Mouse (Mus musculus): ENCODE data around the gene Acad11. TPM values are rescaled to one million over a fixed set of nuclear protein-coding genes. Genes with fewer than 3 reads are reported as not detected.

The Acad11 gene
- polyA plus RNA-seq, 1 experiment, result 40.5 TPM

GRCm38 (mm10) chr9:104140351-104140750, 77.2 kb downstream of the Acad11 start:
- H3K4me1 ChIP-seq (ENCODE audit: control insufficient read depth, insufficient read depth, low read length), result no peaks in the 10 kb centered on the region
- no peaks in the 10 kb centered on the region for H3K9me3 ChIP-seq (replicated peaks; ENCODE audit: control insufficient read depth, insufficient read depth, low read length, poor library complexity, severe bottlenecking)
- H3K36me3 ChIP-seq (ENCODE audit: control insufficient read depth, insufficient read depth, low read length, poor library complexity, severe bottlenecking), result no peaks in the 10 kb centered on the region
- H3K27ac ChIP-seq (ENCODE audit: insufficient read depth, low read length), result no peak overlapping the region
- no peak overlapping the region for H3K9ac ChIP-seq (ENCODE audit: low read depth, poor library complexity, severe bottlenecking)
- no peaks in the 10 kb centered on the region for H3K27me3 ChIP-seq (ENCODE audit: control insufficient read depth, insufficient read depth, low read length, poor library complexity, severe bottlenecking)
- no peak for TF ChIP-seq POLR2A (IDR thresholded peaks at IDR 0.05; ENCODE audit: insufficient read depth, low read length)
- TF ChIP-seq CTCF (IDR thresholded peaks at IDR 0.05; ENCODE audit: low read depth, low read length), result no peak
- TF ChIP-seq EP300 (IDR thresholded peaks at IDR 0.05; ENCODE audit: insufficient read depth, low read depth, low read length), result no peak
- no peak overlapping the region for H3K4me3 ChIP-seq (ENCODE audit: low read depth, low read length)

DNA sequence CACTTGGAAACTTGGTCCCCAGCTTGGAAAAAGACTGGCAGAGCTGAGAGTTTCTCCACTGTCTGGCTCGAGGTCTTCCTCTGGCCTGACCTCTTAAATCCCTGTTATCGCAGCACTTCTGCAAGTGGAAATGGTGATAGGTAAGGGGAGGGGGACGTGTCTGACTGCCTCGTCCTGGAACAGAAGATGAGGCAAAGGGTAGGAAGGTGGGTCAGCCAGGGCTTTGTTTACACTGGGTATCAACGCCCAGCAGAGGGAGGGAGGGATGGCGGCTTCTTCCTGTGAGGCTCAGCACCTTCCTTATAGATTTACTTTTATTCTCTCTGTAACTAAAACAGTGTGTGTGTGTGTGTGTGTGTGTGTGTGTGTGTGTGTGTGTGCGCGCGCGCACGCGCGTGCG, 79.6 kb downstream of the Acad11 start:
- H3K4me3 ChIP-seq (ENCODE audit: low read depth, low read length), result no peak overlapping the region
- H3K27me3 ChIP-seq (ENCODE audit: control insufficient read depth, insufficient read depth, low read length, poor library complexity, severe bottlenecking), result no peaks in the 10 kb centered on the region
- no peaks in the 10 kb centered on the region for H3K4me1 ChIP-seq (ENCODE audit: control insufficient read depth, insufficient read depth, low read length)
- no peak overlapping the region for H3K27ac ChIP-seq (ENCODE audit: insufficient read depth, low read length)
- no peak for TF ChIP-seq POLR2A (IDR thresholded peaks at IDR 0.05; ENCODE audit: insufficient read depth, low read length)
- no peak for TF ChIP-seq CTCF (IDR thresholded peaks at IDR 0.05; ENCODE audit: low read depth, low read length)
- no peak for TF ChIP-seq EP300 (IDR thresholded peaks at IDR 0.05; ENCODE audit: insufficient read depth, low read depth, low read length)
- H3K9ac ChIP-seq (ENCODE audit: low read depth, poor library complexity, severe bottlenecking), result no peak overlapping the region
- H3K36me3 ChIP-seq (ENCODE audit: control insufficient read depth, insufficient read depth, low read length, poor library complexity, severe bottlenecking), result no peaks in the 10 kb centered on the region
- no peaks in the 10 kb centered on the region for H3K9me3 ChIP-seq (replicated peaks; ENCODE audit: control insufficient read depth, insufficient read depth, low read length, poor library complexity, severe bottlenecking)

- Histone ChIP-seq H3K4me1 (ENCODE audit: control insufficient read depth, insufficient read depth, low read length) (no peaks in the 10 kb centered on the region), H3K36me3 (ENCODE audit: control insufficient read depth, insufficient read depth, low read length, poor library complexity, severe bottlenecking) (no peaks in the 10 kb centered on the region), H3K9me3 (replicated peaks; ENCODE audit: control insufficient read depth, insufficient read depth, low read length, poor library complexity, severe bottlenecking) (no peaks in the 10 kb centered on the region), H3K9ac (ENCODE audit: low read depth, poor library complexity, severe bottlenecking) (no peak overlapping the region), H3K4me3 (ENCODE audit: low read depth, low read length) (no peak overlapping the region), H3K27me3 (ENCODE audit: control insufficient read depth, insufficient read depth, low read length, poor library complexity, severe bottlenecking) (no peaks in the 10 kb centered on the region), H3K27ac (ENCODE audit: insufficient read depth, low read length) (no peak overlapping the region)
- no peak for TF ChIP-seq POLR2A (IDR thresholded peaks at IDR 0.05; ENCODE audit: insufficient read depth, low read length)
- TF ChIP-seq CTCF (IDR thresholded peaks at IDR 0.05; ENCODE audit: low read depth, low read length), result peak; percentile 66
- no peak for TF ChIP-seq EP300 (IDR thresholded peaks at IDR 0.05; ENCODE audit: insufficient read depth, low read depth, low read length)
Observed at GRCm38 (mm10) chr9:104144314-104144996, 81.3 kb downstream of the Acad11 start.

DNA sequence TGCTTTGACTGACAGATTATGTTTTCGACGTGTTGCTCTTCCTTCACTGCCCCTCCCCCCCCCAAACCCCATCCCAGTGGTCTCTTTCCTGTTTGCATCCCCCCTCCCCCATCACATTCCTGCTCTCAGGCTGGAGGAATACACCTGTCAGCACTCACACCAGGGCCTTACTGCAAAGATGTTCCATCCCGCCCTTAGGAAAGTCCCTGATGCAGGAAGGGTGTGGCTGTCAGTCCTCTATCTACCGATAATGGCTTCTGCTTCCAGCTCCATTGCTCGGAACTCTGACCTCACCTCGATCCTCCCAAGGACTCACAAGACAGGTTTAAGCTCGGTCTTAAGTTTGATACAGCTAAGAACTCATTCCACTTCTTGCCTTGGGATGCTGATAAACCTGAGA, 83.5 kb downstream of the Acad11 start:
- Histone ChIP-seq H3K9me3 (replicated peaks; ENCODE audit: control insufficient read depth, insufficient read depth, low read length, poor library complexity, severe bottlenecking) (no peaks in the 10 kb centered on the region), H3K27ac (ENCODE audit: insufficient read depth, low read length) (0 out of 2 replicates have a peak overlapping the region, but pooled peaks have one; percentile 42), H3K36me3 (ENCODE audit: control insufficient read depth, insufficient read depth, low read length, poor library complexity, severe bottlenecking) (no peaks in the 10 kb centered on the region), H3K4me1 (ENCODE audit: control insufficient read depth, insufficient read depth, low read length) (no peaks in the 10 kb centered on the region), H3K4me3 (ENCODE audit: low read depth, low read length) (no peak overlapping the region), H3K27me3 (ENCODE audit: control insufficient read depth, insufficient read depth, low read length, poor library complexity, severe bottlenecking) (no peaks in the 10 kb centered on the region), H3K9ac (ENCODE audit: low read depth, poor library complexity, severe bottlenecking) (no peak overlapping the region)
- TF ChIP-seq CTCF (IDR thresholded peaks at IDR 0.05; ENCODE audit: low read depth, low read length) (no peak), EP300 (IDR thresholded peaks at IDR 0.05; ENCODE audit: insufficient read depth, low read depth, low read length) (peak; percentile 73), POLR2A (IDR thresholded peaks at IDR 0.05; ENCODE audit: insufficient read depth, low read length) (no peak)

- Histone ChIP-seq H3K4me1 (ENCODE audit: control insufficient read depth, insufficient read depth, low read length) (no peaks in the 10 kb centered on the region), H3K9ac (ENCODE audit: low read depth, poor library complexity, severe bottlenecking) (no peak overlapping the region), H3K9me3 (replicated peaks; ENCODE audit: control insufficient read depth, insufficient read depth, low read length, poor library complexity, severe bottlenecking) (no peaks in the 10 kb centered on the region), H3K27ac (ENCODE audit: insufficient read depth, low read length) (no peak overlapping the region), H3K27me3 (ENCODE audit: control insufficient read depth, insufficient read depth, low read length, poor library complexity, severe bottlenecking) (no peaks in the 10 kb centered on the region), H3K4me3 (ENCODE audit: low read depth, low read length) (no peak overlapping the region), H3K36me3 (ENCODE audit: control insufficient read depth, insufficient read depth, low read length, poor library complexity, severe bottlenecking) (peaks cover 4% of the 10 kb centered on the region; the same call in 1 of the 2 replicates)
- TF ChIP-seq EP300 (IDR thresholded peaks at IDR 0.05; ENCODE audit: insufficient read depth, low read depth, low read length) (no peak), POLR2A (IDR thresholded peaks at IDR 0.05; ENCODE audit: insufficient read depth, low read length) (no peak), CTCF (IDR thresholded peaks at IDR 0.05; ENCODE audit: low read depth, low read length) (no peak)
Observed at GRCm38 (mm10) chr9:104148969-104149368, 85.8 kb downstream of the Acad11 start.

DNA sequence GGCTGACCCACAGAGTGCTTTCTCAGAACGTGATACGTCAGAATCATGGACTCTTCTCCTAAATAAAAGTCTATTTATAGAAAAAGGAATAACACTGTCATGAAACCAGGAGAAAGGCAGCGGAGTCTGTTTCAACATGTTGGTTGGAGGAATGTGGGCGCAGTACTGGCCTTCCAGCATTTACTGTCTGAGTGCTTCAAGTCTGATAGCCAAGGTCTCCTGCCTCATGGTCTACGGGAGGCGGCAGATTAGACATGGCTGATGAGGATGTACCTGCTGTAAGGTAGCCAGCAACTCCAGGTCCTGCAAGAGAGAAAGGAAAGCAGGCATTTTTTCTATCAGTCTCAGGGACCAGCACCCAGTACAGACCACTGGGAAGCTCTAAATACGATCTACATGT, 88.9 kb downstream of the Acad11 start:
- H3K27me3 ChIP-seq (ENCODE audit: control insufficient read depth, insufficient read depth, low read length, poor library complexity, severe bottlenecking), result no peaks in the 10 kb centered on the region
- no peak overlapping the region for H3K9ac ChIP-seq (ENCODE audit: low read depth, poor library complexity, severe bottlenecking)
- TF ChIP-seq CTCF (IDR thresholded peaks at IDR 0.05; ENCODE audit: low read depth, low read length), result no peak
- no peak for TF ChIP-seq POLR2A (IDR thresholded peaks at IDR 0.05; ENCODE audit: insufficient read depth, low read length)
- TF ChIP-seq EP300 (IDR thresholded peaks at IDR 0.05; ENCODE audit: insufficient read depth, low read depth, low read length), result no peak
- H3K27ac ChIP-seq (ENCODE audit: insufficient read depth, low read length), result no peak overlapping the region
- no peaks in the 10 kb centered on the region for H3K4me1 ChIP-seq (ENCODE audit: control insufficient read depth, insufficient read depth, low read length)
- H3K36me3 ChIP-seq (ENCODE audit: control insufficient read depth, insufficient read depth, low read length, poor library complexity, severe bottlenecking), result peaks cover 9% of the 10 kb centered on the region; the same call in 1 of the 2 replicates
- H3K9me3 ChIP-seq (replicated peaks; ENCODE audit: control insufficient read depth, insufficient read depth, low read length, poor library complexity, severe bottlenecking), result no peaks in the 10 kb centered on the region
- H3K4me3 ChIP-seq (ENCODE audit: low read depth, low read length), result no peak overlapping the region

All from ES-Bruce4 (cell line).